Mouse (Mus musculus) kidney, postnatal 14 days (tissue): ENCODE measurements around the gene Spint1.

Source experiments
- DNase-seq: peaks from one replicate; pipeline ENCODE4 v3.0.0; 2022; ENCODE audit warnings: mixed read lengths

Gene Spint1

DNA sequence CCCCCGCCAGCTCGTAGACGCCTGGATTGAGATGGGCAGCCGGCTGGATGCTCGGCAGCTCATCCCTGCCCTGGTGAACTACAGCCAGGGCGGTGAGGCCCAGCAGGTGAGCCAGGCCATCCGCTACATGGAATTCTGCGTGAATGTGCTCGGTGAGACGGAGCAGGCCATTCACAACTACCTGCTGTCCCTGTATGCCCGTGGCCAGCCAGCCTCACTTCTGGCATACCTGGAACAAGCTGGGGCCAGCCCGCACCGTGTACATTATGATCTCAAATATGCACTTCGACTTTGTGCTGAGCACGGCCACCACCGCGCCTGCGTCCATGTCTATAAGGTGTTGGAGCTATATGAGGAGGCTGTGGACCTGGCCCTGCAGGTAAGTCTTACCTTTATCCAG, 57.2 kb downstream of the Spint1 start:
- no peak for DNase-seq

DNA sequence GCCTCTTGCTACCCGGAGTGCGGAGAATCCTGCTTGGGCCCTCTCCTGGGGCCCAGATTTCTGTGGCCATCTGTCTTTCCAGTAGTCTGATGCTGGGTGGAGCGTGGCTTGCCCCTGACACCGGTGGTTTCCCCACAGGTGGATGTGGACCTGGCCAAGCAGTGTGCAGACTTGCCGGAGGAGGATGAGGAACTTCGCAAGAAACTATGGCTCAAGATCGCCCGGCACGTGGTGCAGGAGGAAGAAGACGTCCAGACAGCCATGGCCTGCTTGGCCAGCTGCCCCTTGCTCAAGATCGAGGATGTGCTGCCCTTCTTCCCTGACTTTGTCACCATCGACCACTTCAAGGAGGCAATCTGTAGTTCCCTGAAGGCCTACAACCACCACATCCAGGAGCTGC, 59.6 kb downstream of the Spint1 start:
- DNase-seq = no peak

DNA sequence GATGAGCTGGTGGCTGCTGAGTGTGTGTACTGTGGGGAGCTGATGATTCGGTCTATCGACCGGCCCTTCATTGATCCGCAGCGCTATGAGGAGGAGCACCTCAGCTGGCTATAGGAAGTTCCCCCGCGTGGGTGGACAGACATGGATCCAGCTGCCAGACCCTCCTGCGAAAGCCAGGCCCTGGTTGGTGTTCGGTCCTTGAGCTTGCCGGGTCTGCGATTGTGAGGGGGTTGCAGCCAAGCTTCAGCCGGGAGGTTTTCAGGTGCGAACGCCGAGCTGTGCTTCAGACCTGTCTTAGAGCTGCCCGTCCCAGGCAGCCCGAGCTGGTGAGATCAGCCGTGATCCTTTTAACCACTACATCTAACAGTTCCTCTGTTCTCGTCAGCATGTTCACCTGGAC, 60.3 kb downstream of the Spint1 start:
- DNase-seq = no peak

DNA sequence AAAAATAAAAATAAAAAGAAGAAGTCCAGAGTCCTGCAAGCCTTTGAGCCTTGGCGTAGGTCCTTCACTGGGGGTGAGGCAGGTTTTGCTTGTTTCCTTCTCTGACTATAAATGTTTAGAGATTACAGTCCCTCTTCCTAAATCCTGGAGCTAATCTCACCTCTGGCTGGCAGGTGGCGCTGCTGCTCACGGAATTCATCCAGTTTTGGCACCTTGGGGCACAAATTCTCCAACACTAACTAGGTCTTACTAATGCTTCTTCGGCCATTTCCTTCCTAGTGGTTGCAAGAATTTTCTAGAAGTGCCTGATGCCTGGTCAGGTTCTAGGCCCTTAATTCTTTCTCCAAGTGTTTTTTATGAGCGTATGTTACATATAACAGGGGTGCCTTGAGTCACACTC, 61.2 kb downstream of the Spint1 start:
- DNase-seq = peak; percentile 84

DNA sequence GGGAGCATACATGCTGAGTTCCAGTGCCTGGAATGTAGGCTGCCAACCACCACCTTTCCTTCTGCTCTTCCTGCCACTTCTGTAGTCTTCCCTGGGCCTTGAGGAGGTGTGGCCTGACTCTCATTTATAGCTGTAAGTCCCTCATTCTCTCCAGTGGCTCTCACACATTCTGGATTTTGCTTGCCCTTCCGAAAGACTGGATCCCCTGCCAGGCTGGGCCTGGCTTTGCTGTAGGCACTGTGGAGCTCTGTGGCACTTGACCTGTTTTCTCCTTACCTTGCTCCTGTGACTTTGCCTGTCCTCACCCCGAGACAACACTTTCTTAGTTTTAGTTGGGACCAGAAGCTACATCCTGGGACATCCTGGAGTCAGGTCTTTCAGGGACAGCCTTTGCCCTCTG, 61.7 kb downstream of the Spint1 start:
- no peak for DNase-seq
